Mouse (Mus musculus) forebrain, postnatal 0 days (tissue): ENCODE measurements around the gene Slc25a13. TPM values are rescaled to one million over a fixed set of nuclear protein-coding genes. Genes with fewer than 3 reads are reported as not detected.
"Not testable (repeated sequence)": the region's sequence is repeated elsewhere in the genome, so short reads cannot be mapped to it uniquely, and the experiment has no call there.

Source experiments
- ATAC-seq: fragments of 200-750 bp; cut with Nextera tagmentation; 2 replicates; pipeline ENCODE4 v1.8.0; 2017; ENCODE audit warnings: mild to moderate bottlenecking, moderate library complexity
- DNase-seq: peaks from one replicate; pipeline ENCODE4 v3.0.0-alpha.2; 2015
- H3K27ac ChIP-seq: fragments of 300-500 bp; sonication (generic); 2 replicates; pipeline ENCODE4 v1.5.1; 2014; ENCODE audit warnings: low read depth, mild to moderate bottlenecking, antibody characterized with exemption, low read length, moderate library complexity, mixed read lengths
- H3K27me3 ChIP-seq: fragments of 300-500 bp; sonication (generic); 2 replicates; pipeline ENCODE4 v1.6.1; 2014; ENCODE audit warnings: mild to moderate bottlenecking, low read length, mixed read lengths; ENCODE audit not compliant: insufficient read depth
- H3K36me3 ChIP-seq: fragments of 300-500 bp; sonication (generic); 2 replicates; pipeline ENCODE4 v1.6.1; 2014; ENCODE audit warnings: mild to moderate bottlenecking, moderate library complexity; ENCODE audit not compliant: insufficient read depth
- H3K4me1 ChIP-seq: fragments of 300-500 bp; sonication (generic); 2 replicates; pipeline ENCODE4 v1.6.1; 2014; ENCODE audit warnings: antibody characterized with exemption; ENCODE audit not compliant: insufficient read depth
- H3K4me2 ChIP-seq: fragments of 300-500 bp; sonication (generic); 2 replicates; pipeline ENCODE4 v1.6.1; 2014; ENCODE audit warnings: low read depth, mild to moderate bottlenecking, moderate library complexity
- H3K4me3 ChIP-seq: fragments of 300-500 bp; sonication (generic); 2 replicates; pipeline ENCODE4 v1.5.1; 2014; ENCODE audit warnings: low read depth, low read length, mixed read lengths
- H3K9ac ChIP-seq: fragments of 300-500 bp; sonication (generic); 2 replicates; pipeline ENCODE4 v1.6.1; 2014; ENCODE audit warnings: mild to moderate bottlenecking
- H3K9me3 ChIP-seq: fragments of 300-500 bp; sonication (generic); 2 replicates; pipeline ENCODE4 v1.6.1; 2016; ENCODE audit warnings: low read length
- CTCF ChIP-seq: sonication (generic); IDR thresholded peaks from 2 replicates; pipeline ENCODE4 v1.5.1; 2016; ENCODE audit warnings: antibody characterized with exemption, control low read depth, low read depth
- WGBS: fragments of 180-500 bp; shearing (Covaris S2); extraction: QIAGEN DNeasy Blood & Tissue Kit; methylation state at CpG from one replicate; pipeline ENCODE4 v1.1.7; 2014; 5-methylcytosine and 5-hydroxymethylcytosine counted together
- polyA plus RNA-seq: library from polyadenylated mRNA; unstranded; fragments of >200 nt; fragmentation: Nextera tagmentation; extraction: Ambion mirVana; gene quantifications from 2 replicates; pipeline ENCODE4 v1.2.1, GENCODE M21; 2015
- total RNA-seq: library from RNA; depleted of rRNA; stranded (reverse); fragments of >200 nt; gene quantifications from 2 replicates; pipeline ENCODE4 v1.2.3, GENCODE M21; 2014

Slc25a13 gene
- total and polyA plus RNA-seq, 2 experiments from 2014 or later: 3.1 to 5.2 TPM

DNA sequence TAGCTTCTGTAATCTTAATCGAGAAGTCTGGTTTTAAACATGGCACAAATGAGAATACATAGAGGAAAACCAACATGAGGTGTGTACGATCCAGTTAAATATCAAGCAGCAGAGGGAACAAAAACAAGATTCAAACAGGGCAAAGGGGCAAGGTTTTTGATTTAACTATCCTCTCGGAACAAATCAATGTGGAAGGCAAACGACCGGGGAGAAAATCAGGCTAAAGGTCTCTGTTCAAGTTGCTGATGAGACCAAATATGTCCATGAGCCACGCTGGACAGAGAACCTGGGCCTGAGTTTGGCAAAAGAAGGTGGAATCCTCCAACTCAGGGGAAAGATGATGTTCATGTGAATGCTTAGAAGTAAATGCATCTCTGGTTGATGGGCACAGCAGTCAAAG, 14.5 kb downstream of the Slc25a13 start:
- Histone ChIP-seq H3K9ac (no peak overlapping the region), H3K4me1 (no peaks in the 10 kb centered on the region), H3K4me3 (no peak overlapping the region), H3K4me2 (no peak overlapping the region), H3K27ac (no peak overlapping the region), H3K9me3 (no peaks in the 10 kb centered on the region), H3K36me3 (no peaks in the 10 kb centered on the region), H3K27me3 (no peaks in the 10 kb centered on the region)
- DNase-seq (no peak), ATAC-seq (no peak)
- WGBS: 83% methylated on average over 6 of the region's 6 CpGs
- TF ChIP-seq CTCF: no peak

DNA sequence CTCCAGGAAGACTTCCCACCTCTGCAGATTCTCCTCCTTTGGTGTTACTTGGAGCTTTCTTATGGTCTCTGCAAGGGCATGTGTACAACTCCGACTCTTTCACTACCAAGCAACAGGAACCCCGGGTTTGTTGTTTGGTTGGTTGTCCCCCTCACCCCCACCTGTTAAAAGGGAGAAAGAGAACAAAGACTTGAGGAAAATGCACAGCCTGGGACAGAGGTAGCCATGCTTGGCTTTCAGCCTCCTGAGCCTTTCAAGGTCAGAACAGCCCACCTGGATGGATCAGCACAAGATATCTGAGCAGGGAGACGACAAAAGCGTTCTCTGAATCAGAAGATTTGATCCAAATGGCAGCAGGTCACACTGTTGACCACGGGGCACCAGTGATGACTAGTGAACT, 15.0 kb downstream of the Slc25a13 start:
- 84% methylated on average over 5 of the region's 5 CpGs for WGBS
- no peak for TF ChIP-seq CTCF
- Histone ChIP-seq H3K27ac (no peak overlapping the region), H3K4me2 (no peak overlapping the region), H3K9me3 (no peaks in the 10 kb centered on the region), H3K27me3 (no peaks in the 10 kb centered on the region), H3K36me3 (no peaks in the 10 kb centered on the region), H3K4me3 (no peak overlapping the region), H3K9ac (no peak overlapping the region), H3K4me1 (no peaks in the 10 kb centered on the region)
- no peak for ATAC-seq
- no peak for DNase-seq

- H3K4me3 ChIP-seq: no peak overlapping the region
- ATAC-seq: no peak; the same call in 1 of the 2 replicates
- H3K9me3 ChIP-seq: no peaks in the 10 kb centered on the region
- no peak for TF ChIP-seq CTCF
- H3K4me2 ChIP-seq: no peak overlapping the region
- no peaks in the 10 kb centered on the region for H3K4me1 ChIP-seq
- no peak overlapping the region for H3K9ac ChIP-seq
- H3K36me3 ChIP-seq: no peaks in the 10 kb centered on the region
- WGBS: 67% methylated on average over 10 of the region's 10 CpGs
- no peak for DNase-seq
- H3K27ac ChIP-seq: no peak overlapping the region
- no peaks in the 10 kb centered on the region for H3K27me3 ChIP-seq
Measured at GRCm38 (mm10) chr6:6199138-6199870, 17.7 kb downstream of the Slc25a13 start.

- H3K27me3 ChIP-seq, H3K4me3 ChIP-seq, H3K36me3 ChIP-seq, DNase-seq, H3K4me2 ChIP-seq, ATAC-seq, H3K27ac ChIP-seq, H3K4me1 ChIP-seq, H3K9ac ChIP-seq, H3K9me3 ChIP-seq: not testable (repeated sequence)
- 96% methylated on average over 3 of the region's 3 CpGs for WGBS
Measured at GRCm38 (mm10) chr6:6198056-6198455, 18.9 kb downstream of the Slc25a13 start.

DNA sequence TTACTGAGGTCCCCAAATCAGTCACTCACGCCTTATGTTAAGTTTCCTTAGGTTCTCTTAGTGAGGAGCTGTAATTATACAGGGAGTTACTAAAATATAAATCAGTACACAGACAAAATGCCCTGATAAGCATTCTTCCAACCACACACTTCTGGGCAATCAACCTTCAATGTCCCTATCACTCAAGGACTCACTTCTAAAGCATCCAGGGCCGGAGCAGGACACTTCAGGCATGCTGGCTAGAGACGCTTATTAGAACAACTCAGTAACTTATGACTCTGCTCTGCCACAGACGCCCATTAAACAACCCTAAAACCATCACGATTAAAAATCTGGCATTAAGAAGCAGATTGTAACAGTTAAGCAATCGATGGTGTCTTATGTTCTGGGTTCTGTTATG, 19.6 kb downstream of the Slc25a13 start:
- no peaks in the 10 kb centered on the region for H3K4me1 ChIP-seq
- 67% methylated on average over 6 of the region's 6 CpGs for WGBS
- H3K9me3 ChIP-seq: 0 out of 2 replicates have a peak, but pooled peaks cover 4% of the 10 kb centered on the region
- H3K27ac ChIP-seq: no peak overlapping the region
- no peak overlapping the region for H3K4me2 ChIP-seq
- no peak for TF ChIP-seq CTCF
- no peak overlapping the region for H3K4me3 ChIP-seq
- H3K36me3 ChIP-seq: no peaks in the 10 kb centered on the region
- ATAC-seq (peak; percentile 40; the same call in 1 of the 2 replicates), DNase-seq (no peak)
- H3K9ac ChIP-seq: no peak overlapping the region
- no peaks in the 10 kb centered on the region for H3K27me3 ChIP-seq

- 76% methylated on average over 4 of the region's 4 CpGs for WGBS
- TF ChIP-seq CTCF: no peak
Measured at GRCm38 (mm10) chr6:6196527-6196926, 20.4 kb downstream of the Slc25a13 start.

GRCm38 (mm10) chr6:6194831-6195230, 22.1 kb downstream of the Slc25a13 start:
- TF ChIP-seq CTCF: no peak
- Histone ChIP-seq H3K4me1 (no peaks in the 10 kb centered on the region), H3K4me3 (no peak overlapping the region), H3K9me3 (0 out of 2 replicates have a peak, but pooled peaks cover 4% of the 10 kb centered on the region), H3K36me3 (no peaks in the 10 kb centered on the region), H3K4me2 (no peak overlapping the region), H3K9ac (no peak overlapping the region), H3K27ac (no peak overlapping the region), H3K27me3 (no peaks in the 10 kb centered on the region)
- no peak for ATAC-seq
- WGBS: 48% methylated on average over 6 of the region's 6 CpGs
- peak; percentile 43 for DNase-seq

More at GRCm38 (mm10) chr6:6196527-6196926, 20.4 kb downstream of the Slc25a13 start:
- Histone ChIP-seq H3K9ac (no peak overlapping the region), H3K9me3 (0 out of 2 replicates have a peak, but pooled peaks cover 4% of the 10 kb centered on the region), H3K36me3 (no peaks in the 10 kb centered on the region), H3K4me3 (no peak overlapping the region), H3K4me1 (no peaks in the 10 kb centered on the region), H3K4me2 (no peak overlapping the region), H3K27ac (no peak overlapping the region), H3K27me3 (no peaks in the 10 kb centered on the region)
- ATAC-seq (no peak), DNase-seq (no peak)
